Mouse (Mus musculus) myocyte (in vitro differentiated cells): ENCODE measurements at regions not wholly inside any gene's neighbourhood (a gene's known extent, or its start where the extent isn't known, plus 50 kb on each side); places are given as distances from the start of the nearest gene placed in this dataset.

Experiments used
- CEBPB ChIP-seq: IDR thresholded peaks from 2 replicates; pipeline ENCODE4 v1.6.1; 2011; ENCODE audit warnings: mild to moderate bottlenecking, moderate library complexity; ENCODE audit not compliant: poor library complexity, insufficient read depth, severe bottlenecking
- POLR2A ChIP-seq: IDR thresholded peaks from one replicate; pipeline ENCODE4 v1.6.1; 2011; ENCODE audit warnings: low read depth, mild to moderate bottlenecking, control low read depth, moderate library complexity; ENCODE audit not compliant: insufficient read length
- USF1 ChIP-seq: IDR thresholded peaks from one replicate; pipeline ENCODE4 v1.6.1; 2011; ENCODE audit warnings: low read depth, mild to moderate bottlenecking, control low read depth, moderate library complexity

GRCm38 (mm10) chr10:100161117-100161516 is 145.7 kb downstream of the Kitl start:
- TF ChIP-seq POLR2A (no peak), CEBPB (0 out of 2 replicates have a peak, but pooled peaks have one; percentile 16), USF1 (peak; percentile 85)
